Mouse (Mus musculus) left cerebral cortex, adult 18-20 months (tissue): ENCODE results near the gene Fbxo44. TPM values are rescaled to one million over a fixed set of nuclear protein-coding genes. Genes with fewer than 3 reads are reported as not detected.
"Not testable (repeated sequence)": the region's sequence is repeated elsewhere in the genome, so short reads cannot be mapped to it uniquely, and the experiment has no call there.

Experiments used
- DNase-seq, 2 experiments: peaks; one replicate each; pipeline ENCODE4 v3.0.0; 2021 to 2022; ENCODE audit warnings: low spot score in 2 of 2, mixed read lengths in 1 of 2
- long read RNA-seq, 2 experiments: library from polyadenylated mRNA; stranded (forward); transcript quantifications; one replicate each; pipeline ENCODE4 v2.0.0; 2021
- total RNA-seq, 2 experiments: library from RNA; stranded (reverse); gene quantifications; 2 replicates each; pipeline ENCODE4 v1.2.3; 2021

The Fbxo44 gene
- total RNA-seq = 100 to 1,000 TPM; 137 to 157 TPM
- long read RNA-seq, experiment 1, transcript Fbxo44-209 (6 exons, 823 nt) = minor isoform, 5 of 184 reads
- long read RNA-seq, experiment 1, transcript Fbxo44-202 (5 exons, 1,034 nt) = minor isoform, 43 of 184 reads
- long read RNA-seq, experiment 1, transcript Fbxo44-201 (6 exons, 1,829 nt) = major isoform, 88 of 184 reads
- long read RNA-seq, experiment 1, partial matches to known transcripts = 14 of 184 reads
- long read RNA-seq, experiment 1, other reads (novel, unspliced or antisense) = 30 of 184 reads
- long read RNA-seq, experiment 2, transcript Fbxo44-202 (5 exons, 1,034 nt) = minor isoform, 40 of 151 reads
- long read RNA-seq, experiment 2, transcript Fbxo44-201 (6 exons, 1,829 nt) = major isoform, 67 of 151 reads
- long read RNA-seq, experiment 2, partial matches to known transcripts = 8 of 151 reads
- long read RNA-seq, experiment 2, other reads (novel, unspliced or antisense) = 28 of 151 reads

GRCm38 (mm10) chr4:148160436-148161390 is at the start of gene Fbxo44, which contains the start of gene Fbxo2:
Gene Fbxo44, minus strand, starts transcription at chr4:148160482.
Gene Fbxo2, plus strand, starts transcription at chr4:148160621.
- peak; percentile 55 to 73 for DNase-seq

GRCm38 (mm10) chr4:148204873-148205232 is 44.6 kb upstream of the Fbxo44 start:
- DNase-seq = no peak

- no peak for DNase-seq
These were observed 44.0 kb upstream of the Fbxo44 start for GRCm38 (mm10) chr4:148204061-148204872.

- no peak for DNase-seq
These were observed 43.3 kb upstream of the Fbxo44 start for GRCm38 (mm10) chr4:148203557-148203956.

GRCm38 (mm10) chr4:148198721-148199120 is 38.4 kb upstream of the Fbxo44 start:
- no peak for DNase-seq

GRCm38 (mm10) chr4:148194400-148194799 is 34.1 kb upstream of the Fbxo44 start:
- DNase-seq = no peak

GRCm38 (mm10) chr4:148192707-148193245 is 32.5 kb upstream of the Fbxo44 start:
- DNase-seq = no peak

- DNase-seq = not testable (repeated sequence)
These were observed 28.5 kb upstream of the Fbxo44 start for GRCm38 (mm10) chr4:148188767-148189166.

- no peak for DNase-seq
These were observed 25.5 kb upstream of the Fbxo44 start for GRCm38 (mm10) chr4:148185819-148186218.

GRCm38 (mm10) chr4:148184564-148184963 is 24.3 kb upstream of the Fbxo44 start:
- no peak for DNase-seq

- no peak for DNase-seq
These were observed 22.1 kb upstream of the Fbxo44 start for GRCm38 (mm10) chr4:148182363-148182762.

- no peak for DNase-seq
These were observed 21.2 kb upstream of the Fbxo44 start for GRCm38 (mm10) chr4:148181483-148181882.

GRCm38 (mm10) chr4:148177716-148178115 is 17.4 kb upstream of the Fbxo44 start:
- DNase-seq = no peak

GRCm38 (mm10) chr4:148176603-148177002 is 16.3 kb upstream of the Fbxo44 start:
- DNase-seq = not testable (repeated sequence)

- no peak for DNase-seq
These were observed 14.2 kb upstream of the Fbxo44 start for GRCm38 (mm10) chr4:148174495-148174862.

- peak; percentile 61 to 73 for DNase-seq
These were observed 13.7 kb upstream of the Fbxo44 start for GRCm38 (mm10) chr4:148173811-148174494.

- no peak for DNase-seq
These were observed 11.0 kb upstream of the Fbxo44 start for GRCm38 (mm10) chr4:148171261-148171660.

GRCm38 (mm10) chr4:148170842-148171241 is 10.6 kb upstream of the Fbxo44 start:
- DNase-seq = peak; percentile 57 to 70

- no peak for DNase-seq
These were observed 9.3 kb upstream of the Fbxo44 start for GRCm38 (mm10) chr4:148169586-148169985.

- peak; percentile 59 to 71 for DNase-seq
These were observed 8.0 kb upstream of the Fbxo44 start for GRCm38 (mm10) chr4:148168287-148168686.
